Mouse (Mus musculus): ENCODE results near the gene Rerg.

GRCm38 (mm10) chr6:137114859-137115258 lies 55.4 kb downstream of the Rerg start:
- TF ChIP-seq POLR2A (IDR thresholded peaks at IDR 0.05; ENCODE audit: insufficient read length, low read depth) (no peak), REST (IDR thresholded peaks at IDR 0.05; ENCODE audit: insufficient read depth, insufficient read length) (no peak), MAX (IDR thresholded peaks at IDR 0.05; ENCODE audit: low read depth) (no peak), POLR2AphosphoS2 (IDR thresholded peaks at IDR 0.05; ENCODE audit: insufficient read length, low read depth) (no peak), MYOD1 (IDR thresholded peaks at IDR 0.05; ENCODE audit: control insufficient read depth in 1 of 3, insufficient read length in 2 of 3, low read depth in 2 of 3) (no peak), TCF12 (IDR thresholded peaks at IDR 0.05; ENCODE audit: insufficient read depth, poor library complexity, severe bottlenecking) (no peak), USF1 (IDR thresholded peaks at IDR 0.05; ENCODE audit: low read depth) (no peak), CEBPB (IDR thresholded peaks at IDR 0.05; ENCODE audit: insufficient read depth, poor library complexity, severe bottlenecking) (no peak), E2F4 (IDR thresholded peaks at IDR 0.05; ENCODE audit: insufficient read depth) (no peak), MYOG (IDR thresholded peaks at IDR 0.05; ENCODE audit: control insufficient read depth in 1 of 3, insufficient read depth in 1 of 3, insufficient read length in 2 of 3, low read depth in 2 of 3) (no peak), TCF3 (IDR thresholded peaks at IDR 0.05; ENCODE audit: insufficient read length, low read depth) (no peak)
